25 mouse cellular contexts compared by ENCODE assay signal in the genomic region with DNA sequence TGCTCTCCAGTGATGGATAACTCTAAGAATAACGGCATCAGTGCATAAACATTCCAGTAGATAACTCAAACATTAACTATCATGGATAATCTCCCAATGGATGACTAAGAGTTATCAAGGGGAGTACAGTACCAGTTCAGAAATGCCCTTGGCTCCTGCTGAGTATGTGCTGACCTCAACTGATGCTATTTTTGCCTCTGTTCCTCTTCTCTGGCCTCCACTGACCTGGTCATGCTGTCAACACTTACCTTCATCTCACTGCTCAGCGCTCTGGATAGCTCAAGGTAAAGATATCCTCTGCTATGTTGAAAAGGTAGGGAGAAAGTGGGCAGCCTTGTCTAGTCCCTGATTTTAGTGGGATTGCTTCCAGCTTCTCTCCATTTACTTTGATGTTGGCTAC. TPM values are rescaled to one million over a fixed set of nuclear protein-coding genes. Genes with fewer than 3 reads are reported as not detected.
A peak's percentile ranks its signal among the peaks of the same experiment; 100 is the strongest.
DNase-seq lines count a peak whose midpoint lies in the region; ATAC-seq and TF ChIP-seq lines count a peak whose summit lies in the region.
"Had no signal": no experiment of that assay in that cellular context is flagged by ENCODE, and none has a peak within 500 bp of the region (broad histone marks: within the 10 kb centered on the region; RNA-seq: fewer than 3 reads in every experiment).

No protein-coding gene starts in this region.

- peak; percentile 90 for DNase-seq in heart, adult 11 months
- no peak for DNase-seq in heart, postnatal 25 days (ENCODE audit: low spot score)
- peak in 1 of 2 experiments; percentile 27 for DNase-seq in heart, adult 2 months
- peak; percentile 34 to 36 for DNase-seq in heart, adult 9 months (ENCODE audit: low spot score in 2 of 2)
- DNase-seq in heart, postnatal 36 days = no peak
- DNase-seq: adrenal gland, adult 8-10 months; adrenal gland, postnatal 14 days; adrenal gland, postnatal 36 days; B cell, adult 2 months; cerebellum, adult 11-12 months; cerebellum, adult 2 months; cerebellum, adult 9-10 months; cerebellum, postnatal 10 days; cerebellum, postnatal 25 days had no signal

- no peaks in the 10 kb centered on the region for H3K79me2 ChIP-seq in heart, adult 2 months (replicated peaks; ENCODE audit: control insufficient read depth, insufficient read depth, low read length)

- no peak overlapping the region for H3K9ac ChIP-seq in heart, adult 2 months (ENCODE audit: low read depth, low read length)
- H3K9ac ChIP-seq in heart, embryonic 12.5 days = no peak overlapping the region
- H3K9ac ChIP-seq: embryonic facial prominence, embryonic 12.5 days; forebrain, embryonic 13.5 days; forebrain, embryonic 15.5 days had no signal

- H3K4me1 ChIP-seq in heart, adult 2 months (ENCODE audit: control insufficient read depth, insufficient read depth, low read length) = no peaks in the 10 kb centered on the region; the same call in 1 of the 2 replicates
- no peaks in the 10 kb centered on the region for H3K4me1 ChIP-seq in heart, embryonic 12.5 days (replicated peaks)
- H3K4me1 ChIP-seq: embryonic facial prominence, embryonic 10.5 days; embryonic facial prominence, embryonic 12.5 days; forebrain, embryonic 13.5 days; forebrain, embryonic 15.5 days had no signal

- H3K36me3 ChIP-seq in heart, adult 2 months (ENCODE audit: control insufficient read depth, insufficient read depth, low read length) = no peaks in the 10 kb centered on the region
- no peaks in the 10 kb centered on the region for H3K36me3 ChIP-seq in heart, embryonic 12.5 days
- H3K36me3 ChIP-seq: embryonic facial prominence, embryonic 10.5 days; embryonic facial prominence, embryonic 12.5 days; forebrain, embryonic 15.5 days; G1E had no signal

- no peak for TF ChIP-seq CTCF in heart, adult 2 months (IDR thresholded peaks at IDR 0.05)

- H3K4me3 ChIP-seq in heart, adult 2 months = no peak overlapping the region
- H3K4me3 ChIP-seq in heart, embryonic 12.5 days = no peak overlapping the region
- H3K4me3 ChIP-seq: embryonic facial prominence, embryonic 10.5 days; embryonic facial prominence, embryonic 12.5 days; forebrain, embryonic 13.5 days; forebrain, embryonic 15.5 days had no signal

- intact Hi-C loops in heart, postnatal 25 days (cut with DNase I) = no loop called here
- intact Hi-C loops in heart, adult 2 months (cut with DNase I) = no loop called here
- intact Hi-C loops in heart, postnatal 36 days (cut with DNase I) = no loop called here

- H3K27me3 ChIP-seq in heart, adult 2 months (ENCODE audit: control insufficient read depth, insufficient read depth, low read length) = no peaks in the 10 kb centered on the region
- no peaks in the 10 kb centered on the region for H3K27me3 ChIP-seq in heart, embryonic 12.5 days (replicated peaks)
- H3K27me3 ChIP-seq: CH12.LX; embryonic facial prominence, embryonic 12.5 days; forebrain, embryonic 13.5 days; forebrain, embryonic 15.5 days; Patski had no signal

- no peak for TF ChIP-seq EP300 in heart, adult 2 months (IDR thresholded peaks at IDR 0.05; ENCODE audit: insufficient read depth, low read depth, low read length)

- H3K9me3 ChIP-seq in heart, embryonic 12.5 days (replicated peaks) = no peaks in the 10 kb centered on the region
- H3K9me3 ChIP-seq: embryonic facial prominence, embryonic 10.5 days; embryonic facial prominence, embryonic 12.5 days; forebrain, embryonic 13.5 days; forebrain, embryonic 15.5 days had no signal

- TF ChIP-seq POLR2A in heart, adult 2 months (IDR thresholded peaks at IDR 0.05; ENCODE audit: insufficient read depth, low read depth, low read length) = no peak

- peak overlapping the region; percentile 52 for H3K27ac ChIP-seq in heart, adult 2 months
- H3K27ac ChIP-seq in heart, embryonic 12.5 days (ENCODE audit: poor library complexity, severe bottlenecking) = no peak overlapping the region
- H3K27ac ChIP-seq: embryonic facial prominence, embryonic 10.5 days; embryonic facial prominence, embryonic 12.5 days; forebrain, embryonic 13.5 days; forebrain, embryonic 15.5 days had no signal

- no peak overlapping the region for H3K4me2 ChIP-seq in heart, embryonic 12.5 days
- H3K4me2 ChIP-seq: embryonic facial prominence, embryonic 12.5 days; forebrain, embryonic 13.5 days; forebrain, embryonic 15.5 days had no signal

- no peak for ATAC-seq in heart, embryonic 12.5 days (ENCODE audit: insufficient number of reproducible peaks, low FRiP score)
- ATAC-seq: activated CD4-positive, CD25-positive, alpha-beta regulatory T cell, adult 4 months; CD4-positive, CD25-positive, alpha-beta regulatory T cell, adult 4 months; forebrain, embryonic 13.5 days; forebrain, embryonic 15.5 days; Patski had no signal

- 32% methylated on average over 2 of the region's 2 CpGs for WGBS in heart, adult 2 months
- WGBS in heart, embryonic 12.5 days = 40% methylated on average over 2 of the region's 2 CpGs

RNA-seq across cellular contexts. Expression of gene Tecrl, which starts 30.0 kb away (rescaled TPM):
- total RNA-seq in heart, postnatal 25 days (2021) = 100 to 1,000 TPM in 1 of 2 experiments, 10 to 100 TPM in 1; 88.1 to 112 TPM
- 10 to 100 TPM; 70.7 to 92.3 TPM for total RNA-seq in heart, adult 2 months (2021)
- polyA plus RNA-seq in heart, adult 2 months (2012; rRNA removed) = 23.7 and 65.2 TPM in 2 replicates
- 33.9 and 35.4 TPM in 2 replicates for polyA plus RNA-seq in heart, embryonic 12.5 days (2016; fragmentation: Nextera tagmentation; extraction: Ambion mirVana)
- total RNA-seq in heart, postnatal 36 days (2021) = 100 to 1,000 TPM in 1 of 2 experiments, 10 to 100 TPM in 1; 96.6 to 111 TPM
- total RNA-seq: adrenal gland, adult 18-20 months; adrenal gland, adult 8-10 months; adrenal gland, postnatal 14 days; adrenal gland, postnatal 36 days; CH12.LX; G1E had no signal
- polyA plus RNA-seq: CD4-positive, CD25-positive, alpha-beta regulatory T cell, adult 4 months; forebrain, embryonic 13.5 days; G1E; Patski had no signal

Comparison
In these comparisons a context has a peak if more than half of its experiments do, and no peak if none do; other contexts are left out.
1. DNase-seq: peak in heart, adult 11 months (single experiment) and heart, adult 9 months (2 of 2); none in heart, postnatal 25 days (single experiment) and heart, postnatal 36 days (0 of 2).